Mouse (Mus musculus) ES-E14 (cell line): ENCODE data around the gene Cyfip2. TPM values are rescaled to one million over a fixed set of nuclear protein-coding genes. Genes with fewer than 3 reads are reported as not detected.

Experiments used
- DNase-seq: peaks from one replicate; pipeline ENCODE4 v3.0.0-alpha.2; 2013; ENCODE audit warnings: low read depth, low spot score
- H3K27ac ChIP-seq: 2 replicates; pipeline ENCODE4 v1.5.1; 2012; ENCODE audit warnings: low read depth, mild to moderate bottlenecking, low read length, moderate library complexity, mixed read lengths; ENCODE audit not compliant: poor library complexity, insufficient read depth, severe bottlenecking
- H3K36me3 ChIP-seq: 2 replicates; pipeline ENCODE4 v1.6.1; 2012; ENCODE audit warnings: mild to moderate bottlenecking, low read length, moderate library complexity, mixed read lengths; ENCODE audit not compliant: control insufficient read depth, poor library complexity, insufficient read depth, severe bottlenecking
- H3K4me1 ChIP-seq, 2 experiments: fragments of 150-350 bp in 1 of 2; sonication (generic) in 1 of 2; 2 replicates each; pipeline ENCODE4 v1.6.1; 2012; ENCODE audit warnings: low read length in 2 of 2, mild to moderate bottlenecking in 1 of 2, mixed read lengths in 1 of 2; ENCODE audit not compliant: control insufficient read depth in 2 of 2, insufficient read depth in 2 of 2, poor library complexity in 1 of 2
- H3K4me3 ChIP-seq, 2 experiments: fragments of 150-350 bp in 1 of 2; sonication (generic) in 1 of 2; 2 replicates each; pipeline ENCODE4 v1.5.1; 2012; ENCODE audit warnings: low read length in 2 of 2, low read depth in 1 of 2, mild to moderate bottlenecking in 1 of 2, mixed read lengths in 1 of 2; ENCODE audit not compliant: insufficient read depth in 1 of 2, poor library complexity in 1 of 2, severe bottlenecking in 1 of 2
- H3K9ac ChIP-seq: 2 replicates; pipeline ENCODE4 v1.6.1; 2012; ENCODE audit warnings: low read depth, mild to moderate bottlenecking, low read length, mixed read lengths; ENCODE audit not compliant: poor library complexity, insufficient read depth, severe bottlenecking
- H3K9me3 ChIP-seq: fragments of 150-350 bp; sonication (generic); 2 replicates; pipeline ENCODE4 v1.6.1; 2012; ENCODE audit warnings: low read depth, mild to moderate bottlenecking, low read length; ENCODE audit not compliant: control insufficient read depth, insufficient read depth
- CHD2 ChIP-seq: IDR thresholded peaks from 2 replicates; pipeline ENCODE4 v1.6.1; 2014; ENCODE audit warnings: mild to moderate bottlenecking, low read depth, low read length, inconsistent platforms
- HCFC1 ChIP-seq: IDR thresholded peaks from 2 replicates; pipeline ENCODE4 v1.6.1; 2012; ENCODE audit warnings: low read length, inconsistent platforms, borderline replicate concordance; ENCODE audit not compliant: insufficient read depth
- MAFK ChIP-seq: IDR thresholded peaks from 2 replicates; pipeline ENCODE4 v1.6.1; 2014; ENCODE audit warnings: mild to moderate bottlenecking, low read depth, low read length, inconsistent platforms; ENCODE audit not compliant: insufficient read depth
- ZC3H11A ChIP-seq: IDR thresholded peaks from 2 replicates; pipeline ENCODE4 v1.6.1; 2012; ENCODE audit warnings: low read depth, mild to moderate bottlenecking, inconsistent platforms, low read length, borderline replicate concordance
- ZNF384 ChIP-seq: IDR thresholded peaks from 2 replicates; pipeline ENCODE4 v1.6.1; 2012; ENCODE audit warnings: low read depth, low read length, inconsistent platforms
- in situ Hi-C, 2 experiments: fragments of 600-800 bp; cut with MboI; formaldehyde crosslinking; loops; one replicate each; pipeline ENCODE4 v1.15.1; 2025; ENCODE audit warnings: low sequenced_read_pairs in 2 of 2, inconsistent platforms in 1 of 2; ENCODE audit not compliant: unreplicated experiment in 2 of 2
- total RNA-seq: library from RNA; depleted of rRNA; stranded (reverse); fragments of 300-350 nt; gene quantifications from 2 replicates; pipeline ENCODE4 v1.2.3, GENCODE M21; 2012

Gene Cyfip2
- total RNA-seq, 1 experiment = 7.4 TPM

DNA sequence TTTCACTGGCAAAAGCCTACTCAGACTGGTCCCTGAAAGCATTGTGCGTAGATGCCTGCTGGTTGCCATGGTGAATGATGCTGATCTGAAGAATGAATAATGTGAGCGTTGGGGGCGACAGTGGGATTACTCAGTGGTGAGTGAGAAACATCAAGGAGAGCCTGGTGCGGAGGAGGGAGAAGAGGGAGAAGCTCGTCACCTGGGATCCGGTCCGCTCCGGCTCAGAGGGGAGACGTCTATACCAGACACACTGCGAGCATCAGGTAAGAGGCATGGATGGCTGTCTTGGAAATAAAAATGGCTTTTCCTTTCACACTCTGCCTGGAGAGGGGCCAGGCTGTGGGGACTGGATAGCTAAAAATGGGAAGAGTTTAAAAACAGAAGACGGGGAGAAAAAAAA is 77.3 kb downstream of the Cyfip2 start, which contains the start of gene Fndc9:
Gene Fndc9, plus strand, starts transcription at position 198 of the 400 bp plus-strand sequence.
- Histone ChIP-seq H3K36me3 (no peaks in the 10 kb centered on the region), H3K4me1 (no peaks in the 10 kb centered on the region), H3K27ac (no peak within 1 kb of the TSS), H3K4me3 (no peak within 1 kb of the TSS), H3K9me3 (no peaks in the 10 kb centered on the region), H3K9ac (no peak within 1 kb of the TSS)
- TF ChIP-seq CHD2 (no peak), ZNF384 (no peak), MAFK (no peak), ZC3H11A (no peak), HCFC1 (no peak)
- no peak for DNase-seq
- in situ Hi-C loops = no loop called here

DNA sequence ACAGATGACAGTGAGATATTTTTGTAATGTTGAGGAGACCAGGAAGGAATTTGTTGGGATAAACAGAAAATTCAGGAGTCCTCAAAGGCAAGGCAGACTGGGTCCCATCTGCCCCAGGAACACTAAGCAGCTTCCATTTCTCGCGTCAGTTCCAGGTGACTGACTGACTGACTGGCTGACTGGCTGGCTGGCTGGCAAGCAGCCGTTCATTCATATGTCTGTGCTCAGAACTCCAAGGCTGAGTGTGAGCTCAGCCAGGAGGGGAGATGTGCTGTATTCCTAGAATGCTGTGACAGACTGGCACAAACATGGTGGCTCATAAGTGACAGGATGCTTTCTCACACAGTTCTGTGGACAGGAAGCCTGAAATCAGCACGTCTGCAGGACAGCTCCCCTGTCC is 78.7 kb downstream of the Cyfip2 start:
- Histone ChIP-seq H3K4me1 (no peaks in the 10 kb centered on the region), H3K27ac (no peak overlapping the region), H3K4me3 (no peak overlapping the region), H3K36me3 (no peaks in the 10 kb centered on the region), H3K9ac (no peak overlapping the region), H3K9me3 (no peaks in the 10 kb centered on the region)
- in situ Hi-C loops = no loop called here
- DNase-seq = no peak
- TF ChIP-seq MAFK (no peak), ZC3H11A (no peak), CHD2 (no peak), ZNF384 (no peak), HCFC1 (no peak)

DNA sequence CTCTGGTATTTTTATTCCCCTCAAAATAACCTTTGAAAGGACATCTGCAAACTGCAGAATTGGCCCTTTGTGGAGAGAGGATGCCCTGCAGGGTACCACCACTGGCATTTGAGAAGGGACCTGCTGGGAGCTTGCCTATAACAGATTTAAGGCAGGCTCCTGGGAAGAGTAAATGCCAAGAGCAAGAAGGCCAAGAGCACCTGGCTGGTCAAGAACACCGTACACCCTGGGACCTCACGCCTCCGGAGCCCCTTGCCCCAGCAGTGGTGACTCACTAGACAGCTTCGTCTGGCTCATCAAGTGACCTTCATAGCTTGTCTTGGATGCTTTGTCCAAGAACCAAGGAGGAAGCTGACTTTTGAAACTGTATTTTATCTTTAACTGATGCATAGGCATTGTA is 79.9 kb downstream of the Cyfip2 start:
- H3K4me1 ChIP-seq = no peaks in the 10 kb centered on the region
- DNase-seq = no peak
- no peak overlapping the region for H3K4me3 ChIP-seq
- H3K9me3 ChIP-seq = no peaks in the 10 kb centered on the region
- in situ Hi-C loops = no loop called here
- no peak overlapping the region for H3K9ac ChIP-seq
- TF ChIP-seq ZC3H11A = no peak
- no peaks in the 10 kb centered on the region for H3K36me3 ChIP-seq
- H3K27ac ChIP-seq = no peak overlapping the region

DNA sequence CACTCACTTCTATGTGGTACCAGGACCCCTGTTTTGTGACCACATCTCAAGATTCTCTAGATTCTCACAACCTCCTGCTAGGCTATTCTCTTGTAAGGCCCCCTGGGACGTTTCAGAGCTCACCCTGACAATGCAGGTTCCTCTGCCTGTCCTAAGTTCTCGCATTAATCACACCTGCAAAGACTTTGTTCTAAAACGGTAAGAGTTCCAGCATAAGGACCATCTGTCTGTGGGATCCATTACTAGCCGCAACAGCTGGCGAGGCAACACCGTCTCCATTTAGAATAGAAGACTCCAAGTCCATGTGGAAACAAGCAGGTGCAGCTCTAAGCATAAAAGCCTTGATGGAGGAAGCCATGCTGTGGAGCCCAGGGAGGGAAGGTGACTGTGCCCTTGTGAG is 82.5 kb downstream of the Cyfip2 start:
- in situ Hi-C loops = no loop called here
- Histone ChIP-seq H3K4me3 (no peak overlapping the region), H3K4me1 (no peaks in the 10 kb centered on the region), H3K9me3 (no peaks in the 10 kb centered on the region), H3K9ac (no peak overlapping the region), H3K27ac (no peak overlapping the region), H3K36me3 (no peaks in the 10 kb centered on the region)
- no peak for DNase-seq
- TF ChIP-seq HCFC1 (no peak), ZNF384 (no peak), CHD2 (no peak), ZC3H11A (no peak), MAFK (no peak)

DNA sequence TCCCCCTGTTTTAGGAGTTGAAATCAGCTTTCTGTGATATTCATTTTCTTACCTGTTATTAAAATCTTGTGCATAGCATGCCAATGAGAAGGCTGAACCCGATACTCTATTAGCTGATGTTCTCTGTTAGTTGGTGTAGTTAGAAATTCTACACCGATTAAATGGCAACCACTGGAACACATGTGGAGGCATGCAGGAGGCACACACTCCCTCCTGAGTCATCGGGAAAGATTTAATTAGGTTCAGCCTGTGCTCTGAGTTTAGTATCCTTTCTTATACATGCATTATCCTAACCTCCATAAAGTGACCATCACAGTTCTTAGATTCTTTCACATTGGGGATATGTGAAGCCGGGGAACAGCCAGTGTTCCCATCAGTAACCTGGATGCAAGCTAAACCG is 87.3 kb downstream of the Cyfip2 start:
- TF ChIP-seq CHD2 (no peak), ZC3H11A (no peak), MAFK (no peak), ZNF384 (no peak), HCFC1 (no peak)
- peaks cover 0 to 2% of the 10 kb centered on the region in 2 experiments; a peak in 1 of 4 replicates for H3K4me1 ChIP-seq
- in situ Hi-C loops = no loop called here

More for the DNA sequence above, 87.3 kb downstream of the Cyfip2 start:
- no peak for DNase-seq
- Histone ChIP-seq H3K9ac (no peak overlapping the region), H3K9me3 (no peaks in the 10 kb centered on the region), H3K27ac (no peak overlapping the region), H3K36me3 (no peaks in the 10 kb centered on the region), H3K4me3 (no peak overlapping the region)
